Mouse (Mus musculus): ENCODE measurements around the gene Zc3h12a. TPM values are rescaled to one million over a fixed set of nuclear protein-coding genes. Genes with fewer than 3 reads are reported as not detected.

Zc3h12a gene
- total and polyA plus RNA-seq, 2 experiments from 2014 or later: 0.57 to 0.59 TPM

DNA sequence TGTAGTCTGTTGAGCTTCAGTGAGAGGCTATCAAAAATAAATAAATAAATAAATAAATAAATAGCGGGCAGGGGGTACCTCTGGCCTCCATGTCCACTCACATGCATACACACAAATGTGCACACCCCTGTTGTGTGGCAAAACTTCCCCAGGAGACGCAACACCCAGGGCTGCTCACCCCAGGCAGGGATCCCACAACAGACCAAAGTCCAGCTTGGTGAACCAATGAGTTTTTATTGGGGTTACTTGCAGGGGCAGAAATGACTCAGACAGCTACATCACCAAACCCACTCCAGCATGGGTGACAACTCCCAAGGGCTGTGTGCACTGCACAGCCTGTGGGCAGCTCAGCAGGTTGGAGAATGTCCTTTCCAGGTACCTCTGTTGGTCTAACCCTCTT is 49.9 kb downstream of the Zc3h12a start:
- DNase-seq (ENCODE audit: low spot score) (no peak), ATAC-seq (ENCODE audit: insufficient read depth, low read depth) (no peak)
- H3K27ac ChIP-seq (ENCODE audit: low read depth): no peak overlapping the region
- no peak overlapping the region for H3K4me2 ChIP-seq (ENCODE audit: low read depth, low read length)
- TF ChIP-seq CTCF (IDR thresholded peaks at IDR 0.05; ENCODE audit: low read depth) (no peak), EP300 (IDR thresholded peaks at IDR 0.05; ENCODE audit: low read depth) (no peak)
- no peaks in the 10 kb centered on the region for H3K4me1 ChIP-seq (ENCODE audit: control insufficient read depth, insufficient read depth)
- H3K9me3 ChIP-seq (replicated peaks; ENCODE audit: control insufficient read depth, low read length): no peaks in the 10 kb centered on the region
- WGBS: 82% methylated on average over 2 of the region's 2 CpGs
- H3K9ac ChIP-seq (replicated peaks; ENCODE audit: low read depth, low read length): no peak overlapping the region
- H3K36me3 ChIP-seq (replicated peaks; ENCODE audit: control insufficient read depth, insufficient read depth, low read length): peaks cover 33% of the 10 kb centered on the region
- no peaks in the 10 kb centered on the region for H3K27me3 ChIP-seq (ENCODE audit: control insufficient read depth, insufficient read depth, low read length)
- no peak overlapping the region for H3K4me3 ChIP-seq (ENCODE audit: low read depth, low read length)

Other genes with a start within 250 kb of the Zc3h12a start
- not detected in 2 replicates for gene Epha10, start 246.9 kb downstream of the Zc3h12a start, total RNA-seq (2014; rRNA removed; ENCODE audit: low replicate concordance)
- gene Epha10, start 246.9 kb downstream of the Zc3h12a start, polyA plus RNA-seq (2015; fragmentation: Nextera tagmentation; extraction: Ambion mirVana): not detected in 2 replicates
- gene 9930104L06Rik, start 190.8 kb downstream of the Zc3h12a start, total RNA-seq (2014; rRNA removed; ENCODE audit: low replicate concordance): 9.7 and 18.7 TPM in 2 replicates
- 6.0 and 7.1 TPM in 2 replicates for gene 9930104L06Rik, start 190.8 kb downstream of the Zc3h12a start, polyA plus RNA-seq (2015; fragmentation: Nextera tagmentation; extraction: Ambion mirVana)
- gene Cdca8, start 188.5 kb downstream of the Zc3h12a start, total RNA-seq (2014; rRNA removed; ENCODE audit: low replicate concordance): 26.4 and 28.5 TPM in 2 replicates
- 31.0 and 31.7 TPM in 2 replicates for gene Cdca8, start 188.5 kb downstream of the Zc3h12a start, polyA plus RNA-seq (2015; fragmentation: Nextera tagmentation; extraction: Ambion mirVana)
- gene Rspo1, start 141.4 kb downstream of the Zc3h12a start, total RNA-seq (2014; rRNA removed; ENCODE audit: low replicate concordance): 3.8 and 4.0 TPM in 2 replicates
- gene Rspo1, start 141.4 kb downstream of the Zc3h12a start, polyA plus RNA-seq (2015; fragmentation: Nextera tagmentation; extraction: Ambion mirVana): 1.7 and 1.9 TPM in 2 replicates
- gene Gnl2, start 111.3 kb downstream of the Zc3h12a start, total RNA-seq (2014; rRNA removed; ENCODE audit: low replicate concordance): 15.5 and 21.1 TPM in 2 replicates
- gene Gnl2, start 111.3 kb downstream of the Zc3h12a start, polyA plus RNA-seq (2015; fragmentation: Nextera tagmentation; extraction: Ambion mirVana): 44.2 and 47.4 TPM in 2 replicates
- not detected in 2 replicates for gene Dnali1, start 62.1 kb downstream of the Zc3h12a start, total RNA-seq (2014; rRNA removed; ENCODE audit: low replicate concordance)
- gene Dnali1, start 62.1 kb downstream of the Zc3h12a start, polyA plus RNA-seq (2015; fragmentation: Nextera tagmentation; extraction: Ambion mirVana): 0.27 TPM in 1 of 2 replicates, not detected in the other
- gene Snip1, start 61.2 kb downstream of the Zc3h12a start, total RNA-seq (2014; rRNA removed; ENCODE audit: low replicate concordance): 15.9 and 29.2 TPM in 2 replicates
- 9.9 and 10.5 TPM in 2 replicates for gene Snip1, start 61.2 kb downstream of the Zc3h12a start, polyA plus RNA-seq (2015; fragmentation: Nextera tagmentation; extraction: Ambion mirVana)
- gene Meaf6, start 42.7 kb downstream of the Zc3h12a start, total RNA-seq (2014; rRNA removed; ENCODE audit: low replicate concordance): 11.0 and 28.9 TPM in 2 replicates
- 28.9 and 33.2 TPM in 2 replicates for gene Meaf6, start 42.7 kb downstream of the Zc3h12a start, polyA plus RNA-seq (2015; fragmentation: Nextera tagmentation; extraction: Ambion mirVana)

All from heart, postnatal 0 days (tissue).